Mouse (Mus musculus) megakaryocyte, embryonic 14.5 days (primary cell): ENCODE results near the gene Slc2a4.

Experiments used
- FLI1 ChIP-seq: IDR thresholded peaks from 2 replicates; pipeline ENCODE4 v1.6.1; 2012; ENCODE audit warnings: low read length, inconsistent platforms, mixed read lengths
- GATA1 ChIP-seq: IDR thresholded peaks from 3 replicates; pipeline ENCODE4 v1.6.1; 2012; ENCODE audit warnings: mixed read lengths, low read length, inconsistent platforms, borderline replicate concordance

- TF ChIP-seq FLI1 = no peak
- TF ChIP-seq GATA1 = no peak
Observed at GRCm38 (mm10) chr11:69899870-69900269, 48.1 kb downstream of the Slc2a4 start.
